Mouse (Mus musculus) heart, postnatal 0 days (tissue): ENCODE measurements around the gene Pon2.

ENCODE experiments used
- CTCF ChIP-seq: IDR thresholded peaks from 2 replicates; pipeline ENCODE4 v1.5.1; 2016; ENCODE audit warnings: antibody characterized with exemption, control low read depth, low read depth
- EP300 ChIP-seq: IDR thresholded peaks from 2 replicates; pipeline ENCODE4 v1.6.1; 2016; ENCODE audit warnings: antibody characterized with exemption, low read depth

- TF ChIP-seq CTCF (no peak), EP300 (no peak)
These were observed 3.4 kb downstream of the Pon2 start for GRCm38 (mm10) chr6:5294659-5295449.
